Mouse (Mus musculus) lung, embryonic 15.5 days (tissue): Measurements from ENCODE around the gene Clps. TPM values are rescaled to one million over a fixed set of nuclear protein-coding genes. Genes with fewer than 3 reads are reported as not detected.

Experiments used
- ATAC-seq: fragments of 200-750 bp; cut with Nextera tagmentation; 2 replicates; pipeline ENCODE4 v1.8.0; 2017; ENCODE audit warnings: moderate number of reproducible peaks, borderline replicate concordance; ENCODE audit not compliant: low FRiP score, low TSS enrichment; ENCODE audit errors: extremely low read depth
- H3K27ac ChIP-seq: fragments of 300-500 bp; sonication (generic); 2 replicates; pipeline ENCODE4 v1.5.1; 2015; ENCODE audit warnings: moderate library complexity, mild to moderate bottlenecking, inconsistent platforms
- H3K27me3 ChIP-seq: fragments of 300-500 bp; sonication (generic); 2 replicates; pipeline ENCODE4 v1.6.1; 2015; ENCODE audit warnings: inconsistent platforms
- H3K36me3 ChIP-seq: fragments of 300-500 bp; sonication (generic); 2 replicates; pipeline ENCODE4 v1.6.1; 2015; ENCODE audit warnings: inconsistent platforms
- H3K4me1 ChIP-seq: fragments of 300-500 bp; sonication (generic); 2 replicates; pipeline ENCODE4 v1.6.1; 2015; ENCODE audit warnings: inconsistent platforms
- H3K4me2 ChIP-seq: fragments of 300-500 bp; sonication (generic); 2 replicates; pipeline ENCODE4 v1.6.1; 2015; ENCODE audit warnings: inconsistent platforms, mild to moderate bottlenecking, moderate library complexity
- H3K4me3 ChIP-seq: fragments of 300-500 bp; sonication (generic); 2 replicates; pipeline ENCODE4 v1.5.1; 2015; ENCODE audit warnings: mild to moderate bottlenecking, inconsistent platforms
- H3K9ac ChIP-seq: fragments of 300-500 bp; sonication (generic); 2 replicates; pipeline ENCODE4 v1.6.1; 2015; ENCODE audit warnings: inconsistent platforms
- H3K9me3 ChIP-seq: fragments of 300-500 bp; sonication (generic); 2 replicates; pipeline ENCODE4 v1.6.1; 2016; ENCODE audit warnings: inconsistent platforms
- WGBS: fragments of 180-500 bp; shearing (Covaris S2); methylation state at CpG from one replicate; pipeline ENCODE4 v1.1.7; 2015; 5-methylcytosine and 5-hydroxymethylcytosine counted together
- polyA plus RNA-seq: library from polyadenylated mRNA; unstranded; fragments of >200 nt; fragmentation: Nextera tagmentation; extraction: Ambion mirVana; gene quantifications from 2 replicates; pipeline ENCODE4 v1.2.1, GENCODE M21; 2015

The Clps gene
- 0.34 and 9.2 TPM in 2 replicates for polyA plus RNA-seq

- Histone ChIP-seq H3K9me3 (no peaks in the 10 kb centered on the region), H3K4me2 (no peak within 1 kb of the TSS), H3K4me3 (no peak within 1 kb of the TSS), H3K4me1 (peaks cover 10% of the 10 kb centered on the region; the same call in 1 of the 2 replicates), H3K9ac (no peak within 1 kb of the TSS), H3K27me3 (no peaks in the 10 kb centered on the region), H3K36me3 (no peaks in the 10 kb centered on the region), H3K27ac (peak within 1 kb of the TSS; percentile 60)
- no peak for ATAC-seq
- WGBS = 55% methylated on average over 4 of the region's 4 CpGs
Observed at GRCm38 (mm10) chr17:28560598-28560997, at the start of gene Clps. Gene Clps (minus strand): TSS chr17:28560766.

DNA sequence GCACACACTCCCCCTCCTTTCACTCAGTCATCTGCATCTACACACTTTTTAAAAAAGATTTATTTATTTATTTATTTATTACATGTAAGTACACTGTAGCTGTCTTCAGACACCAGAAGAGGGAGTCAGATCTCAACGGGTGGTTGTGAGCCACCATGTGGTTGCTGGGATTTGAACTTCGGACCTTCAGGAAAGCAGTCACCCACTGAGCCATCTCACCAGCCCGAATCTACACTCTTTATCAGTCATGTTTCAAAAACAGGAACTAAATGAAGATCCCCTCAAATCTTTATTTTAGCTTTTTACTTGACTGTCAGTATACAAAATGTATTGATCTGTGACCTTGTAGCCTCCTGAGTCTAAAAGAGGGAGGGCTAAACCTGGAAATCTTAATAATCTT is 49.0 kb upstream of the Clps start:
- Histone ChIP-seq H3K9ac (no peak overlapping the region), H3K4me3 (no peak overlapping the region), H3K36me3 (peaks cover 39% of the 10 kb centered on the region), H3K9me3 (no peaks in the 10 kb centered on the region), H3K4me1 (no peaks in the 10 kb centered on the region), H3K27ac (no peak overlapping the region), H3K4me2 (no peak overlapping the region), H3K27me3 (no peaks in the 10 kb centered on the region)
- WGBS = 79% methylated on average over 3 of the region's 3 CpGs
- no peak for ATAC-seq

- Histone ChIP-seq H3K9ac (no peak overlapping the region), H3K27ac (no peak overlapping the region)
- 92% methylated on average over 9 of the region's 9 CpGs for WGBS
Observed at GRCm38 (mm10) chr17:28601557-28602250, 41.1 kb upstream of the Clps start.

DNA sequence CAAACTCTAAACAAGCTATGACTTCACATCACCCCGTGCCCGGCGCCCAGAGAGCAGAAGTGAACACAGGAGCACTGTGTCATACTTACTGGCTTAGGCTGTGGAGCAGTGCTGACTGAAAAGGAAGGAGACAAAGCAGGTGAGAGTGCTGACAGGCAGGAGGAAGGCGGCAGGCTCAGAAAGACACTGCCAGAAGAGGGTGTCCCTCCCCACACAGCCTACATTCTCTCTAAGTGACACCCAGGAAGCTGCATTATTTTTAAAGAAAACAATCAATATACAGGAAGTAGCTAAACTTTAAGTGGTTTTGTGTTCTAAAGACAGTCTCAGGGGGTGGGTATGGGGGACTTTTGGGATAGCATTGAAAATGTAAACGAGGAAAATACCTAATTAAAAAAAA is 40.2 kb upstream of the Clps start:
- Histone ChIP-seq H3K36me3 (peaks cover 86% of the 10 kb centered on the region), H3K27me3 (no peaks in the 10 kb centered on the region), H3K9me3 (no peaks in the 10 kb centered on the region), H3K4me3 (no peak overlapping the region), H3K4me1 (no peaks in the 10 kb centered on the region), H3K27ac (no peak overlapping the region), H3K9ac (no peak overlapping the region), H3K4me2 (no peak overlapping the region)
- no peak for ATAC-seq
- WGBS = 83% methylated on average over 5 of the region's 5 CpGs

More at GRCm38 (mm10) chr17:28601557-28602250, 41.1 kb upstream of the Clps start:
- Histone ChIP-seq H3K9me3 (no peaks in the 10 kb centered on the region), H3K4me3 (no peak overlapping the region), H3K4me1 (no peaks in the 10 kb centered on the region), H3K36me3 (peaks cover 87% of the 10 kb centered on the region), H3K4me2 (no peak overlapping the region), H3K27me3 (no peaks in the 10 kb centered on the region)
- no peak for ATAC-seq

GRCm38 (mm10) chr17:28593965-28594364 is 33.4 kb upstream of the Clps start:
- no peak for ATAC-seq
- H3K27ac ChIP-seq = no peak overlapping the region
- no peaks in the 10 kb centered on the region for H3K27me3 ChIP-seq
- H3K4me3 ChIP-seq = no peak overlapping the region
- H3K36me3 ChIP-seq = peaks cover 82% of the 10 kb centered on the region
- no peaks in the 10 kb centered on the region for H3K9me3 ChIP-seq
- WGBS = 69% methylated on average over 4 of the region's 4 CpGs
- H3K9ac ChIP-seq = no peak overlapping the region
- H3K4me2 ChIP-seq = no peak overlapping the region
- no peaks in the 10 kb centered on the region for H3K4me1 ChIP-seq

DNA sequence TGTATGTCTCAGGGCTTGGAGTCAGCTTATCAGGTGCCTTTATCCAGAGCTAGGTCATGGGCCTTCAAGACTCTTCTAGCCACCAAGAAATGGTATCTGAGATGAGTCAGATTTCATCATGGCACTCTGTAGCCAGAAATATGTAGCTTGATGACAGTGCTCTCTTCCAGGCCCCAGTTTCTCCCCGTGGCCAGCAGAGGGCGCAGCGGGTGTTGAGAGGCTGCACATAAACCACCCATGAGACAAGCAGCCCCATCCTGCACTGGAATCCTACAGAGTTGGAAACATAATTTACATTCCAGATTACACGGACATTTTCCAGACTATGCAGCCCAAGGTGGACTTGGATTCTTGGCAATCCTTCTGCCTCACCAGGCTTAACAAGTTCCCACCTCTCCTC is 32.4 kb upstream of the Clps start:
- no peaks in the 10 kb centered on the region for H3K9me3 ChIP-seq
- H3K27me3 ChIP-seq = no peaks in the 10 kb centered on the region
- no peak overlapping the region for H3K4me2 ChIP-seq
- 11% methylated on average over 4 of the region's 4 CpGs for WGBS
- H3K4me1 ChIP-seq = no peaks in the 10 kb centered on the region
- ATAC-seq = no peak
- peaks cover 85% of the 10 kb centered on the region for H3K36me3 ChIP-seq
- H3K9ac ChIP-seq = no peak overlapping the region
- no peak overlapping the region for H3K27ac ChIP-seq
- no peak overlapping the region for H3K4me3 ChIP-seq

- Histone ChIP-seq H3K9ac (no peak overlapping the region), H3K27me3 (no peaks in the 10 kb centered on the region), H3K4me1 (no peaks in the 10 kb centered on the region), H3K9me3 (no peaks in the 10 kb centered on the region), H3K4me2 (no peak overlapping the region), H3K4me3 (no peak overlapping the region), H3K36me3 (peaks cover 76% of the 10 kb centered on the region), H3K27ac (no peak overlapping the region)
- ATAC-seq = no peak
- 86% methylated on average over 5 of the region's 5 CpGs for WGBS
Observed at GRCm38 (mm10) chr17:28591476-28591875, 30.9 kb upstream of the Clps start.

DNA sequence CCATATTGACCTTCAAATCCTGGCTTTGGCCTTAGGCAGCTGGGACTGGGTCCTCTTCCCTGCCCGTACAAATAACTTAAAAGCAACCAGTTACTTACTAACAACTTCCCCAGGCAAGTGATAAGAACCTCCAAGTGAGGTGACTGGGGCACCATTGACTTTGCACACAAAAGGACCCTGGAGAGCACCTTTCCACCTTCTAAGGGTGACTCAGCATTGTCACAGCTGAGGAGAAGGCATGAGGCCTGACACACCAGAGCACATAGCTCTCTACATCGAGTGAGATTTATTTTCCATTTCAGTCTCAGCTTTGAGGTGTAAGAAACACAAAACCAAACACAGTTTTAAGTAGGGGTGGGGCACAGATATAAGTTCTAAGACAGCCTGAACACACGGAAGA is 30.0 kb upstream of the Clps start:
- Histone ChIP-seq H3K9ac (no peak overlapping the region), H3K27ac (no peak overlapping the region), H3K27me3 (no peaks in the 10 kb centered on the region), H3K36me3 (peaks cover 67% of the 10 kb centered on the region), H3K4me1 (no peaks in the 10 kb centered on the region), H3K4me2 (no peak overlapping the region), H3K4me3 (no peak overlapping the region), H3K9me3 (no peaks in the 10 kb centered on the region)
- no peak for ATAC-seq
- 79% methylated on average over 3 of the region's 3 CpGs for WGBS

- Histone ChIP-seq H3K27me3 (no peaks in the 10 kb centered on the region), H3K4me3 (no peak overlapping the region), H3K9ac (no peak overlapping the region), H3K4me1 (no peaks in the 10 kb centered on the region), H3K4me2 (no peak overlapping the region), H3K9me3 (no peaks in the 10 kb centered on the region), H3K36me3 (peaks cover 57% of the 10 kb centered on the region), H3K27ac (no peak overlapping the region)
- 81% methylated on average over 2 of the region's 2 CpGs for WGBS
- ATAC-seq = no peak
Observed at GRCm38 (mm10) chr17:28588591-28588990, 28.0 kb upstream of the Clps start.

- 71% methylated on average over 3 of the region's 3 CpGs for WGBS
- Histone ChIP-seq H3K9me3 (no peaks in the 10 kb centered on the region), H3K27ac (no peak overlapping the region), H3K4me1 (no peaks in the 10 kb centered on the region), H3K27me3 (no peaks in the 10 kb centered on the region), H3K4me3 (no peak overlapping the region), H3K36me3 (peaks cover 36% of the 10 kb centered on the region), H3K9ac (no peak overlapping the region), H3K4me2 (no peak overlapping the region)
- peak; percentile 35; the same call in 1 of the 2 replicates for ATAC-seq
Observed at GRCm38 (mm10) chr17:28586509-28586908, 25.9 kb upstream of the Clps start.

GRCm38 (mm10) chr17:28581056-28581455 is 20.5 kb upstream of the Clps start:
- no peak overlapping the region for H3K27ac ChIP-seq
- no peaks in the 10 kb centered on the region for H3K36me3 ChIP-seq
- H3K4me3 ChIP-seq = no peak overlapping the region
- WGBS = 47% methylated on average over 2 of the region's 2 CpGs
- H3K27me3 ChIP-seq = no peaks in the 10 kb centered on the region
- no peaks in the 10 kb centered on the region for H3K9me3 ChIP-seq
- H3K9ac ChIP-seq = no peak overlapping the region
- no peak overlapping the region for H3K4me2 ChIP-seq
- no peaks in the 10 kb centered on the region for H3K4me1 ChIP-seq
- no peak for ATAC-seq

DNA sequence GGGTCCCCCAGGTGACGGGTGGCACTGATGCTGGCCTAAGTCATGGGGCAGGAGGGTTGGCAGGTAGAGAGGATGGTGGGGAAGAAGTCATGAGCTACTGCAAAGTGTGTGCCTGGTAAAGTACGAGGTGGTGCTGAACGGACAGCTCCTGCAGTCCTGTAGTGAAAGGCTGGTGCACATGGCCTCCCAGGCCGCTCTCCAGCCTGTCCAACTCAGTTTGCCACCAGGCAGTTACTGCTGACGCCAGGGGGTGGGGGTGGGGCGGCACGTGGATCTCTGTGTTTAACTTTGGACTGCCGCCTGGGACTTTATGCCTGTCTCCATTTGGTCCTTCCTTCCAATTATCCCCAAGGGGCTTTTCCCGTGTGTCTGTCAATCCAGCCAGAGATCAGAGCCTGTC is 19.8 kb upstream of the Clps start:
- WGBS = 4% methylated on average over 9 of the region's 9 CpGs
- no peaks in the 10 kb centered on the region for H3K36me3 ChIP-seq
- H3K4me1 ChIP-seq = peaks cover 5% of the 10 kb centered on the region; the same call in 1 of the 2 replicates
- no peak overlapping the region for H3K9ac ChIP-seq
- H3K27me3 ChIP-seq = peaks cover 3% of the 10 kb centered on the region; the same call in 1 of the 2 replicates
- H3K4me2 ChIP-seq = no peak overlapping the region
- H3K4me3 ChIP-seq = no peak overlapping the region
- ATAC-seq = 0 out of 2 replicates have a peak, but pooled peaks have one; percentile 45
- no peaks in the 10 kb centered on the region for H3K9me3 ChIP-seq
- H3K27ac ChIP-seq = no peak overlapping the region
